Mouse (Mus musculus): ENCODE measurements around the gene Wdr41.

GRCm38 (mm10) chr13:94928086-94928485, 48.1 kb upstream of the Wdr41 start:
- TF ChIP-seq POLR2A (IDR thresholded peaks at IDR 0.05; ENCODE audit: extremely low read depth, insufficient read depth, low read length) (no peak), CTCF (IDR thresholded peaks at IDR 0.05; ENCODE audit: low read depth, low read length) (no peak)
